Mouse (Mus musculus) cerebellum, adult 9-10 months (tissue): ENCODE measurements around the gene Vav1.

Experiments
- DNase-seq: peaks from one replicate; pipeline ENCODE4 v3.0.0; 2022

Vav1 gene

DNA sequence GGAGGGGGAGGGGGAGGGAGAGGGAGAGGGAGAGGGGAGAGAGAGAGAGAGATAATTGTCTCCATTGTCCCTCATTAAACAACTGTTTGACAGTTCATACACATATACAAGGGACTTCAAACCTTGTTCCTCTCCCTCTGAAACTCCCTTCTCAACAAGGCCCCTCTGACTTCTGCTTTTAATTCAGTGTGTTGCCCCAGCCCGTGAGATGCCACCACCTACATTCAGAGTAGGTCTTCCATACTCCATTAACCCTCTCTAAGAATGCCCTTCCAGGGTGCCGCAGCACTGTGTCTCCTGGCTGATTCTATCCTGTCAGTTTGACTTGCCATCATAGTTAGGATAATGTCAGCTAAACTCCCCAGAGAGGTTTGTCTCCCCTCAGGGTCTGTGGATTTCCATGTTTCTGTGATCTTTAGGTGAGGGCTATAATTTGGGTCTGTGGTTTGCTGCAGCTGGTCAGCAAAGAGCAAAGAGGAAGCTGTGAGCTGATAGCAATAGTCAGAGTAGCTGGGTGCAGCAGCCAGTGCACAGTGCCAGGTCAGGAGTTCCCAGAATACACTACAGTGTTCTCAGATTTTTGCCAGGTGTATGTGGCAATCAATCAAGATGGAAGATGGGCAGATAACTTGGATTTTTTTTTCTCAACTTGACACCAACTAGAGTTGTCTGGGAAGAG lies 65.3 kb downstream of the Vav1 start:
- DNase-seq = no peak

DNA sequence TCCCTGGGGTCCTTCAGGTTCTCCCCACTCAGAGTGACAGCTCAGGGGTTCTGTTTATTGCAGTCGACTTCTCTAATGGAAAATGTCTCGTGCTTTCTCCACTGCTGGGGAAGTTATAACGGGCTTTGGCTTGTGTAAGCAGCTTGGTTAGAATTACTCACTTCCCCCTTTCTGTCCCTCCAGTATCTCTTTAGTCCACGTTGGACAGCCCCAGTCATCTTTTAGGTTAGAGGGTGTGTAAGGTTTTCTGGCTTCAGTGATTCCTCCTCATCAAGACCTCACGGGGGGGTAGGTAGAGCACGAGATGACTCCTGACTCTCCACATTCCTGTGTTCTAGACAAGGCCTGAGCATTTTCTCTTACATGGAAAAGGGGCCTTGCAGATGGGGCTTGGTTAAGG lies 68.1 kb downstream of the Vav1 start:
- no peak for DNase-seq

DNA sequence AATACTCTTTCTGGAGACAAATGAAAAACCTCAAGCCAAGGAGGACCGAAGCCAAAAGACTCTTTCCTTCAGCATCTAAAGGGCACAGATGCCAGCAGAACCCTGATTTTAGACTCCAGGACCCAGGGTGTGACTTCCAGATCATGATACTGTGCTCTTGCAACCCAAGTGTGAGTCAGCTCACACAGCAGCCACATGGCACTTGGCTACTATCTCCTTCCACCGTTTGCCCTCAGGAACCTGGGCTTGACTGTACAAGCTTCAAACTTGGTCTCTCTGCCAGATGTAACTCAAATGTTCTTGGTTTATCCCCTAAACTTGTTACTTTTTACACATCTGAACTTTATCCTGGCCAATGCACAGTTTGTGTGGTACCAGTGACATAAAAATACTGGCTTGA lies 68.9 kb downstream of the Vav1 start:
- DNase-seq = no peak

DNA sequence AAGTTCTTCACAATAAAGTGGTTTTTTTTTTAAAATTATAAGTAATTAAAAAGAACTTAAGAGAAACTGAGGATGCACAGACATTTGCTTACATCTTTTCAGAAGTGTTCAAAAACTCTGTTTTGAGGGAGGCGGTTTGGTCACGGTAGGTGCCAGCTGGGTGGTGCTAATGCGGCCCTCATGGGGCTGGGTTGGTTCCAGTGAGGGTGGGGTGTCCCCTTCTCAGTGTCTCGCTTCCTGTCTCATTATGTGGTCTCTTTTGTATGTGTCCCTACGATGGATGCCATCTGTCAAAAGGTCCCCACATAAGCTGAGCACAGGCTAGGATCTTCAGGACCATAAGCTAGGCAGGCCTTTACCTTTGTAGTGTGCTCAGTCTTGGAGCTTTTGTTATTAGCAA lies 70.2 kb downstream of the Vav1 start:
- no peak for DNase-seq

DNA sequence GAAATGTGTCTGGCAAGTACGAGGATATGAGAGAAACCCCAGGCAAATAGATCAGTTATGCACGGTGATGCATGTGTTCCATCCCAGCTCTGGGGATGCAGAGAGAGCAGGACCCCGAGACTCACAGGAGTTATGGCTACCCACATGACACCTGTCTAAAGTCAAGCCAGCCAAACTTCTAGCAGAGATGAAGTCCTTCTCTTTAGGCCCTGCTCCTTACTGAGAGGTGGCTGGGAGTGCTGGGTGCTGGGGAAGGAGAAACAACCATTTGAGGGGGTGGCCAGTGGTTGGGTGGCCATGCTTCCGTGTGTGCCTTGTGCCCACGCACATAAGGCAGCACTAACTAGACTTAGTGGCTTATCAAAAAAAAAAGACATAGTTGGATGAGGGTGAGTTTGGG lies 71.3 kb downstream of the Vav1 start:
- DNase-seq = no peak

DNA sequence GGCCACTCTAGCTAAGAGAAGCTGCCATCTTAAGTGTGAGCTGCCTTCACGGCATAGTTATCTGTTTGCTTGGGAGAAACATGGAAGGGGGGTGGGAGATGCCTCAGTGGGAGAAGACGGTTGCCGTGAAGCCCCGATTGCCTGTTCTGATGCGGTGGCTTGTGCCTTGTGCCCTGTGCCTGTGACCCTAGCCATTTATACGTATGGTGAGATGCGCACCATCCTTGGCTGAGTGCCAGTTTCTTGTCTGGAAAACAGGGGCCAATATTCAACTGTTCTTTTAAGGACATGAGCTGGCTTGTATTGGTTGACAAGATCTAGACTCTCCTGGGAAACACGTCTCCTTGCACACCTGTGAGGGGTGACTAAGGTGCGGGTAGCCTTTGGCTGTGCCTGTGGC lies 72.2 kb downstream of the Vav1 start:
- no peak for DNase-seq

DNA sequence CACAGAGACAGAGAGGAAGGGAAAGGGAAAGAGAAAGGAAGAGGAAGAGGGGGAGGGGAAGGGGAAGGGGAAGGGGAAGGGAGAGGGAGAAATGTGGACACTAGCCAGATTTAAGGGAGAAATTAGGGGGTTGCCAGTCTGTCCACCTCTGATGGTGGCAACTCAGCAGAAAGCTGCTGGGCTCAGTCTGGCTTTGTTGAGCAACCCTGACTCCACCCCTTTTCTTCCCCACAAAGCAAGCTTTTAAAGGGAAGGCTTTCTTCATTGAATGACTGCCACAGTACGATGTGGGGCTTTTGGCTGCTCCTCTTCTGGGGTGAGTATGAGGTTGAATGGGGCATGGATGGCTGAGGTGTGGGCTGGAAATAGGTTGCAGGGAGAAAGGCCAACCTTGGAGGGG lies 79.5 kb downstream of the Vav1 start, which contains the start of gene Adgre1:
Gene Adgre1, plus strand, starts transcription at position 251 of the 400 bp plus-strand sequence.
- no peak for DNase-seq

DNA sequence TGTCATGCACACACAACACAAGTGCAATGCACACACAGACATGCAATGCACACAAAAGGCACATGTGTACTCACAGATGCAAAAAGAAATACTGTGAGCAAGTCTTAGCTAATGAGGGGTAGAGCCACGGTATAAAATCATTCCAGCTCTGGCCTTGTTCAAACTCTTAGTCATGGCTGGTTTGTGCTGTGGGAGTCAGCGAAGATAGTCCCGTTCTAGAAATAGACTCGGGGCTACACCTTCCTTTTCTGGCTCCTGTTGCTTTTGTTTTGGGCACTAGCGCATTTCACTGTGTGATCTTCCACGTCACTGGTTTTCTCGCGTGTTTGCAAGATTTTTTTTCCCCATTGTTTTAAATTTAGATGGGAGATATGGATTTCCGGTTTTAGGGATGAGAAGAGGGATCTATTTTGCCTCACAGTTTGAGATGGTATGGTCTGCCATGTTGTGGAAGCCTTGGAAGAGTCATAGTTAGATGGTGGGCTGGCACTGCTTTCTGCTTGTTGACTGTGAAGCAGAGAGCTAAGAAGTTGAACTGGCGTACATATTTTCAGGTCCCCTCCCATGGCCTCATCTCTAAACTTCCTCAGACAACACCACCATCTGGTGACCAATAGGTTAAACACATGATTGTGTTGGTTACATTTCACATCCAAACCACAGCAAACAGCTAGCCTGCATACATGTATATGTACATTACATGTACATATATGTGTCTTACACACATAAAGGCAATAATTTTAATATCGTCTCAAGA lies 80.8 kb downstream of the Vav1 start:
- no peak for DNase-seq
